Mouse (Mus musculus): ENCODE measurements around the gene Tgm2. TPM values are rescaled to one million over a fixed set of nuclear protein-coding genes. Genes with fewer than 3 reads are reported as not detected.

Tgm2 gene
- polyA plus RNA-seq, 1 experiment from 2014 or later: 2.2 TPM

GRCm38 (mm10) chr2:158136205-158136604 lies 10.0 kb downstream of the Tgm2 start:
- WGBS: 46% methylated on average over 7 of the region's 7 CpGs
- ATAC-seq (replicated peaks; ENCODE audit: insufficient number of reproducible peaks, low FRiP score, low TSS enrichment, low read depth): no peak

DNA sequence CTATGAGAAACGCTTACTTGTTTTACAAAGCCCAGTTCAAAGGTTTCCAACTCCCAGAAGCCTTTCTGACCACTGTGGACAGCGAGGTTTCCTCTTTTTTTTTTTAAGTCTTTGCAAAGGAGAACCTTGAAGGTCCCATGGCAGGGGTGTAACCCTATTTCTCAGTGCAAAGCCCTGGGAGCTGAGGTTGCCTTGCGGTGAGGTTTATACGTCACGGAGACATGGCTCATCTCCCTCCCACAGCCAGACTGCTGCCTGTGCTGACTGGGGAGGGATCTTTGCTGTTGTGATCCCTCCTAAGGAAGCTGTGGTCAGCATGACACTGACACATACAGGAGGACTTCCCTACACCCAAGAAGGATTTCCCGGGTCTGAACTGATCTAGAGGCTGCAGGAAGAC lies 13.2 kb downstream of the Tgm2 start:
- no peak for DNase-seq (ENCODE audit: low spot score)
- Histone ChIP-seq H3K27ac (replicated peaks; ENCODE audit: low read depth, low read length) (no peak overlapping the region), H3K27me3 (ENCODE audit: control insufficient read depth, insufficient read depth, low read length) (no peaks in the 10 kb centered on the region), H3K9me3 (replicated peaks; ENCODE audit: control insufficient read depth, low read length) (no peaks in the 10 kb centered on the region), H3K9ac (replicated peaks; ENCODE audit: low read length) (no peak overlapping the region), H3K4me3 (ENCODE audit: low read depth, low read length) (no peak overlapping the region), H3K36me3 (replicated peaks; ENCODE audit: control insufficient read depth, insufficient read depth, low read depth, low read length) (no peaks in the 10 kb centered on the region), H3K4me2 (ENCODE audit: low read depth, low read length) (no peak overlapping the region), H3K4me1 (ENCODE audit: control insufficient read depth, insufficient read depth, low read length) (peaks cover 6% of the 10 kb centered on the region; the same call in 1 of the 2 replicates)
- ATAC-seq (replicated peaks; ENCODE audit: insufficient number of reproducible peaks, low FRiP score, low TSS enrichment, low read depth): no peak
- 76% methylated on average over 6 of the region's 6 CpGs for WGBS

More at GRCm38 (mm10) chr2:158136205-158136604, 10.0 kb downstream of the Tgm2 start:
- H3K36me3 ChIP-seq (replicated peaks; ENCODE audit: control insufficient read depth, insufficient read depth, low read depth, low read length): no peaks in the 10 kb centered on the region
- no peak overlapping the region for H3K4me3 ChIP-seq (ENCODE audit: low read depth, low read length)
- DNase-seq (ENCODE audit: low spot score): no peak
- H3K9ac ChIP-seq (replicated peaks; ENCODE audit: low read length): no peak overlapping the region
- no peak overlapping the region for H3K4me2 ChIP-seq (ENCODE audit: low read depth, low read length)
- no peaks in the 10 kb centered on the region for H3K9me3 ChIP-seq (replicated peaks; ENCODE audit: control insufficient read depth, low read length)
- H3K27ac ChIP-seq (replicated peaks; ENCODE audit: low read depth, low read length): no peak overlapping the region
- H3K4me1 ChIP-seq (ENCODE audit: control insufficient read depth, insufficient read depth, low read length): no peaks in the 10 kb centered on the region
- H3K27me3 ChIP-seq (ENCODE audit: control insufficient read depth, insufficient read depth, low read length): no peaks in the 10 kb centered on the region

- Histone ChIP-seq H3K9ac (replicated peaks; ENCODE audit: low read length) (no peak overlapping the region), H3K4me1 (ENCODE audit: control insufficient read depth, insufficient read depth, low read length) (peaks cover 6% of the 10 kb centered on the region; the same call in 1 of the 2 replicates), H3K4me3 (ENCODE audit: low read depth, low read length) (no peak overlapping the region), H3K27ac (replicated peaks; ENCODE audit: low read depth, low read length) (no peak overlapping the region), H3K36me3 (replicated peaks; ENCODE audit: control insufficient read depth, insufficient read depth, low read depth, low read length) (no peaks in the 10 kb centered on the region), H3K9me3 (replicated peaks; ENCODE audit: control insufficient read depth, low read length) (no peaks in the 10 kb centered on the region), H3K27me3 (ENCODE audit: control insufficient read depth, insufficient read depth, low read length) (no peaks in the 10 kb centered on the region), H3K4me2 (ENCODE audit: low read depth, low read length) (no peak overlapping the region)
- no peak for DNase-seq (ENCODE audit: low spot score)
- no peak for ATAC-seq (replicated peaks; ENCODE audit: insufficient number of reproducible peaks, low FRiP score, low TSS enrichment, low read depth)
- 90% methylated on average over 10 of the region's 10 CpGs for WGBS
Observed at GRCm38 (mm10) chr2:158132320-158132719, 13.9 kb downstream of the Tgm2 start.

GRCm38 (mm10) chr2:158131197-158131835 lies 14.9 kb downstream of the Tgm2 start:
- Histone ChIP-seq H3K9me3 (replicated peaks; ENCODE audit: control insufficient read depth, low read length) (no peaks in the 10 kb centered on the region), H3K36me3 (replicated peaks; ENCODE audit: control insufficient read depth, insufficient read depth, low read depth, low read length) (no peaks in the 10 kb centered on the region), H3K4me2 (ENCODE audit: low read depth, low read length) (no peak overlapping the region), H3K4me1 (ENCODE audit: control insufficient read depth, insufficient read depth, low read length) (peaks cover 6% of the 10 kb centered on the region; the same call in 1 of the 2 replicates), H3K9ac (replicated peaks; ENCODE audit: low read length) (no peak overlapping the region), H3K27me3 (ENCODE audit: control insufficient read depth, insufficient read depth, low read length) (no peaks in the 10 kb centered on the region), H3K27ac (replicated peaks; ENCODE audit: low read depth, low read length) (no peak overlapping the region), H3K4me3 (ENCODE audit: low read depth, low read length) (no peak overlapping the region)
- DNase-seq (ENCODE audit: low spot score): no peak
- ATAC-seq (replicated peaks; ENCODE audit: insufficient number of reproducible peaks, low FRiP score, low TSS enrichment, low read depth): no peak
- WGBS: 88% methylated on average over 13 of the region's 13 CpGs

DNA sequence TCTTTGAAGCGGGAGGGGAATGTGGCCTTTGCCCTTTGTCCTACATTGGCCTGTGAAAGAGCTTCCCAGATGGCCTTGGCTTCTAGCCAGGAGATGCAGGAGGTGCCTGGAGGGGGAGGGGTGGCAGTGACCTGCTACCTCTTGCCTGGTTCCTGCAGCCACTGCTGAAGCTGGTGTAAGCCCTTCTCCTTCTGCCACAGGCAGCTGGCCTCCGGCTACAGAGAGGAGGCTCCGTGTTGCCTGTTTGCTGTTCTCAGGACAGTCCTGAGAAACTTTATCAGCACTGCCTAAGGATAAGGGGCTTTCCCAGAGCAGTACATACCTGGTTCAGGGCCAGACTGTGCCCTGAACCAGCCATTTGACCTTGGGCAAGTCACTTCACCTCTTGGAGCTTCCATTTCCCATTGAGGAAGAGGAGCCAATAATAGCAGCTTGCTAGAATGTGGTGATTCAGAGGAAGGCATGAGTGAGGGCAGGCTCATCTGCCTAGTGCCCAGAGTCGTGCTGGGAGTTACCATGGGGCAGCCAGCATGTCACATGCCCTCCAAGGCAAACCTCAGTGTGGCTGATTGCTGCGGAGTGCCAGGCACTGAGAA lies 15.7 kb downstream of the Tgm2 start:
- 44% methylated on average over 5 of the region's 5 CpGs for WGBS
- DNase-seq (ENCODE audit: low spot score) (peak; percentile 60), ATAC-seq (replicated peaks; ENCODE audit: insufficient number of reproducible peaks, low FRiP score, low TSS enrichment, low read depth) (no peak)
- H3K9me3 ChIP-seq (replicated peaks; ENCODE audit: control insufficient read depth, low read length): no peaks in the 10 kb centered on the region
- H3K27ac ChIP-seq (replicated peaks; ENCODE audit: low read depth, low read length): no peak overlapping the region; the same call in 1 of the 2 replicates
- H3K9ac ChIP-seq (replicated peaks; ENCODE audit: low read length): peak overlapping the region; percentile 18; the same call in 1 of the 2 replicates
- H3K36me3 ChIP-seq (replicated peaks; ENCODE audit: control insufficient read depth, insufficient read depth, low read depth, low read length): no peaks in the 10 kb centered on the region
- no peaks in the 10 kb centered on the region for H3K27me3 ChIP-seq (ENCODE audit: control insufficient read depth, insufficient read depth, low read length)
- no peak overlapping the region; the same call in 1 of the 2 replicates for H3K4me2 ChIP-seq (ENCODE audit: low read depth, low read length)
- H3K4me1 ChIP-seq (ENCODE audit: control insufficient read depth, insufficient read depth, low read length): peaks cover 6% of the 10 kb centered on the region; the same call in 1 of the 2 replicates
- H3K4me3 ChIP-seq (ENCODE audit: low read depth, low read length): no peak overlapping the region

- H3K4me2 ChIP-seq (ENCODE audit: low read depth, low read length): no peak overlapping the region
- ATAC-seq (replicated peaks; ENCODE audit: insufficient number of reproducible peaks, low FRiP score, low TSS enrichment, low read depth): 0 out of 2 replicates have a peak, but pooled peaks have one; percentile 30
- no peaks in the 10 kb centered on the region for H3K36me3 ChIP-seq (replicated peaks; ENCODE audit: control insufficient read depth, insufficient read depth, low read depth, low read length)
- H3K27ac ChIP-seq (replicated peaks; ENCODE audit: low read depth, low read length): no peak overlapping the region; the same call in 1 of the 2 replicates
- no peak overlapping the region for H3K9ac ChIP-seq (replicated peaks; ENCODE audit: low read length)
- DNase-seq (ENCODE audit: low spot score): no peak
- no peak overlapping the region for H3K4me3 ChIP-seq (ENCODE audit: low read depth, low read length)
- 89% methylated on average over 16 of the region's 16 CpGs for WGBS
- H3K9me3 ChIP-seq (replicated peaks; ENCODE audit: control insufficient read depth, low read length): no peaks in the 10 kb centered on the region
- peaks cover 6% of the 10 kb centered on the region; the same call in 1 of the 2 replicates for H3K4me1 ChIP-seq (ENCODE audit: control insufficient read depth, insufficient read depth, low read length)
- H3K27me3 ChIP-seq (ENCODE audit: control insufficient read depth, insufficient read depth, low read length): no peaks in the 10 kb centered on the region
Observed at GRCm38 (mm10) chr2:158129291-158130002, 16.8 kb downstream of the Tgm2 start.

DNA sequence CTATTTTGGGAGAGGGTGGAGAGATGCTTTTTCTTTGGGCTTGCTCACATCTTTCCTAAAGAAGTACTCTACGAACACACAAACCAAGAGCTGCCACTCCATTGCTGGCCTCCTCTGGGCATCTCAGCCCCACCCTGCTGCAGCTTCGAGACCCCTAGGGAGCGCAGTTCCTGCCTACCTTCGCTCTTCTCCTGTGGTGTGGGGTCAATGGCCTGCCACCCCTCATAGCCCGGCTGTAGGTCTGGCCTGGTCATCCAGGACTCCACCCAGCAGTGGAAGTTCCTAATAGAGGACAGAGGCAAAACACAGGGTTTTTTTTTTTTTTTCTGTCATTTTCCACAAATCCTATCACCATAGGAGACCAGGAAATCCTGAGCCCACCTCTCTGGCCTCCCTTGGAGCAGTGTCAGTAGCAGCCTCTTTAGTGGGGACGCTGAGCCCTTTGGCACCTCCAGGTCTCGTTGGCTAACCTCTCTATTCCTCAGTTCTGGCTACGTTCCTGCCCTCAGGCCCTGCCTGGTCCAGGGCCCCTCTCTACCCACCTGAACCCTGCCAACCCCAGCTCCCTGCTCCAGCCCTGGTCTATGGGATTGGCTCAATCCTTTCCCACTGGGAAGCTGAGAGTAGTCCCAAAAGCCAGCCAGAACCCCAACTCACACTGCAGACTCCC lies 17.6 kb downstream of the Tgm2 start:
- WGBS: 79% methylated on average over 8 of the region's 8 CpGs
- ATAC-seq (replicated peaks; ENCODE audit: insufficient number of reproducible peaks, low FRiP score, low TSS enrichment, low read depth) (no peak), DNase-seq (ENCODE audit: low spot score) (no peak)
- H3K9me3 ChIP-seq (replicated peaks; ENCODE audit: control insufficient read depth, low read length): no peaks in the 10 kb centered on the region
- H3K4me1 ChIP-seq (ENCODE audit: control insufficient read depth, insufficient read depth, low read length): peaks cover 6% of the 10 kb centered on the region; the same call in 1 of the 2 replicates
- H3K36me3 ChIP-seq (replicated peaks; ENCODE audit: control insufficient read depth, insufficient read depth, low read depth, low read length): no peaks in the 10 kb centered on the region
- H3K27ac ChIP-seq (replicated peaks; ENCODE audit: low read depth, low read length): no peak overlapping the region
- no peak overlapping the region for H3K4me2 ChIP-seq (ENCODE audit: low read depth, low read length)
- H3K4me3 ChIP-seq (ENCODE audit: low read depth, low read length): no peak overlapping the region
- no peaks in the 10 kb centered on the region for H3K27me3 ChIP-seq (ENCODE audit: control insufficient read depth, insufficient read depth, low read length)
- no peak overlapping the region for H3K9ac ChIP-seq (replicated peaks; ENCODE audit: low read length)

All from embryonic facial prominence, embryonic 11.5 days (tissue).